Mouse (Mus musculus): ENCODE data around the gene 5031439G07Rik. TPM values are rescaled to one million over a fixed set of nuclear protein-coding genes. Genes with fewer than 3 reads are reported as not detected.

Gene 5031439G07Rik
- total RNA-seq, 2 experiments from 2014 or later = 93.1 to 105 TPM

DNA sequence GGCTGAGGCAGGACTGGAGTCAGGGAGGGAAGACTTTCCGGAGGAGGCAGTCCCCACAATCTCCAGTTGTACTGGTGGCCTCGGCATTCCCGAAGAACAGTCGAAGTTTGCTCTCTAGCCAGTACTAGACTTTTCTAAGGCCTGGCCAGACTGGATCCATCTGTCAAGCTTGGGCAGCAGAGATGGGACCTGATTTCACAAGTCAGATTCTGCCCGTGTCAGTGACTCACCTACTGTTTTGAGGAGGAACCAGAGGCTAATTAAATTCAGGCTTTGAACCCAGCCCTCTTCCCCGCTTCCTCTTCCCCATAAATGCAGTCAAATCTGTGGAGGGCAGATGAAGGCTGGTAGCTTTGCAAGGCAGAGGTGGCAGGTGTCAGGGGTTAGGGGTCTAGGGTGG is 6.7 kb upstream of the 5031439G07Rik start:
- no peak for DNase-seq

- no peak for DNase-seq
Measured at GRCm38 (mm10) chr15:84994498-84994897, 6.1 kb upstream of the 5031439G07Rik start.

DNA sequence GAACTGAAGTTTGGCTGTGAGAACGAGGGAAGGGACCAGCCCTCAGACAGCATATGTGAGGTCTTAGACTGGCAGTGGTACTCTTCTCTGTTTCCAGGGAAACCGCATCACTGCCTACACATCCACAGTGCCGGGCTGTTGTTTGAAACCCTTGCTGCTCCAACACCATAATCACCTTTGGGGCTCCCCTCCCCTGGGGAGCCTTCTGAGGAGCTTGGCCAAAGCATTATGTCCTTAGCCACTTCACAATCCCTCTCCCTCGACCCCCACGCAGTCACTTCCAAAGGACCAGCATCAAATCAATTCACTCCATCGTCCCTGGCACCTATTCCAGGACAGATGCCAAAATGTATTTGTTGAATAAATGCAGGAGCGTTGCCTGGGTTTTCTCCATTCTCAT is 1.4 kb upstream of the 5031439G07Rik start:
- no peak for DNase-seq

- DNase-seq = no peak
Measured at GRCm38 (mm10) chr15:84989098-84989497, 747 bp upstream of the 5031439G07Rik start.

DNA sequence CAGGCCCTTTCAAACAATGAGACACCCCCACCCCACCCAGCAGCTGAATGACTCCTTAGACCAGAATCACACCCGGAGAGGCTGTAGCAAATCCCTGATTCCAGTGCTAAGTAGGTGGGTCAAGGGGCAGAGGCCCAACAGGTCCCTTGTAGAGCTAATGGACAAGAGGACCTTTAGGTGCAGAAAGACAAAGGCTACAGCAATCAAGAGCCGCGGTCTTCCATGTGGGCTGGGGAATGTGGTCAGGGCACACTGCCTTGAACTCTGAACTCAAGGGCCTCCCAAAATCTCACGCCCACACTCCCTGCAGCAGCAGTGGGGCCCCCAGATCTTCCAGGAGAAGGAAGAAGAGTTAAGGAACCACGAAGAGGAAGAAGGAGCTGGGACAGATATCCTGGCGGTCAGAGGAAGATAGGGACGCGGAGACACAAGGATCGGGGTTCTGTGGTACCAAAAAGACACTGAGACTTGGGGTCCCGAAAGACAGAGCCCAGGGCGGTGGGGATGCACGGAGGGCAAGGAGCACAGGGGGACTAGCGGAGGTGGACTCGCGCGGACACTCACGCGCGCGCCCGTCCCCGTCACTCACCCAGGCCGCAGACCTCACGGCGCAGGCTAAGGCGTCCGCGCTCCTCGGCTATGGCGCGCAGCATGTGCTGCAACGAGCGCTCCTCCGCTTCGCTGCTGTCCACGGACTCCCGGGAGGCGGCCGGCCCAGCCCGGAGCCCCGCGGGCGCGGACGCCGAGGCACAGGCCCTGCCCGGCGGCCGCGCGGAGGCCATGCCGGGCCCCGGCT is 1.1 kb downstream of the 5031439G07Rik start:
- DNase-seq = no peak

DNA sequence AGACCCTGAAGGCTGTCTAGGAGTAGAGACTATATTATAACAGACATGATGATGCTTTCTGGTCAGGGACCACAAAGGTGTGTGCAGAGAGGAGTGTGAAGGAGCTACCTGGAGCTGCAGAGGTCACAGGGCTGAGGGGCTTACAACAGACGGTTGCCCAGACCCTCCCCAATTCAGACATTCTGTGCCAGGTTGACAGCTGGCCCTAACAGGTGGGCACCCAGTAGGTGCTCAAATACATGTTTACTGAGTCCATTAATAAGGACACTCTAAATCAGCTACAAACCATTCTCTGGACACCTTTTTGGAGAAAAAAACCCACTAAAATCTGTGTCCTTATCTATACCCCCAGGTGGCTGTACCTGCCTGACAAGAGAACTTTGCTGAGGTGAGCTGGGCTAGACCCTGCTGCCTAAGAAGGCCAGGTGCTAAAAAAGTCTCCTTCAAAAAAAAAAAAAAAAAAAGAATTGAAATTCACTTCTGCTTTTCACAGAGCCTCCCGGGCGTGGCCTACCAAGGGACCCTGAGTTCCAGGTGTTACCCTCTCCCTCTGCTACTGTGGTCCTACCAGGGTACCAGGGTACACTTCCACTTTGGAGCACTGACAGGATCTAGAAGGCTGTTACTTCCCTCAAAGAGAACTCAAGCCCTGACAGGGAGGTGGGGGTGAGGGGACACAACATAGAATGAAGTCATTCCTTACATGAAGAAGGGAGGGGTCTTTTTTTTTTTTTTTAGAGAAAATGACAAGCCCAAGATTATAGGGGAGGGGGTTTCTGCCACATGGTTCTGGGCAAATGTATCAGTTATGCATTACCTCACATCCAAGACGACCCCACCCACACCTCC is 2.0 kb downstream of the 5031439G07Rik start:
- no peak for DNase-seq

DNA sequence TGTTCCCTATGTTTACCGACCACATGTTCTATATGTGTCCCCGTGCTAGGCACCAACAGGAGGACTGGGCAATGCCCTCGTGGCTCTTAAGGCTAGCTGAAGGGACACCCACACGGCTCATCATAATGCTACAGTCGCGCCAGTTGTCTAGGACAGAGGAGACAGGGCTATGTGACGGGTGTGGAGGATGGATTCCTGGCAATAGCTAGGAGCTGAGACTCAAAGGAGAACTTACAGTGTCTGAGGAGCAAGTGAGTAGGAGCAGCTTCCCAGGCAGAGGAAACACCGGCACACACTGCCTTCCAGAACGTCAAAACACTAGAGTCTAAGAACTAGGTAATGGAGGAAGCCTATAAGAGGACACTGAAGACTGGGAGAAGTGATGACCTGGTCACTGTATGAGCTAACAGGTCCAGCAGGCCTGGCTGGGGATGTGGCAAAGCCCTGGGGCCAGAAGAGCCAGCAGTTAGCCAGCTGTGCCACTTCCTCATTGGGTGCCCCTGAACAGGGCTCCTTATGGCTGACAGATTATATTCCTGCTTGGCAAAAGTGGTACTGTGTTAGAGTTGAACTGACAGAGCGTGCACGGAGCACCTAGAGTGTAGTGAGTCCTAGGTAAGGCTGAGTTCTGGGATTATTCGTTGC is 2.7 kb downstream of the 5031439G07Rik start:
- no peak for DNase-seq

DNA sequence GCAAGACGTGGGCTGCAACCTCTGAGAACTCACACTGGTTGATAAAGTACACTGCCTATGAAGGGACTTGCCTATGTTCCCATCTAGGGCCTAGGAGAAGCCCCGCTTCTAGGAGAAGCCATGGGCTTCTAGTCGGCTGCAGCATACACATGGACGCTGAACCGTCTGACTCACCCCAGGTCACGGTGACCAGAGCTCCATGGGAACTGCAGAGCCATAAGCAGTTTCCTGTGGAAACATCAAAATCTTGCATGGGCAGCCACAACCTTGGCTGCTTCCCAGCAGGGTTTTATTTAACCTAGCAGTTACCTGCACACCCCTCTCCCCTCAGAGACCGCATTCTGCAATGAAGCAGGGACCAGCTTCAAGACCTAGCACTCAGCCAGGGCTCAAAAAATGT is 4.6 kb downstream of the 5031439G07Rik start:
- DNase-seq = no peak

DNA sequence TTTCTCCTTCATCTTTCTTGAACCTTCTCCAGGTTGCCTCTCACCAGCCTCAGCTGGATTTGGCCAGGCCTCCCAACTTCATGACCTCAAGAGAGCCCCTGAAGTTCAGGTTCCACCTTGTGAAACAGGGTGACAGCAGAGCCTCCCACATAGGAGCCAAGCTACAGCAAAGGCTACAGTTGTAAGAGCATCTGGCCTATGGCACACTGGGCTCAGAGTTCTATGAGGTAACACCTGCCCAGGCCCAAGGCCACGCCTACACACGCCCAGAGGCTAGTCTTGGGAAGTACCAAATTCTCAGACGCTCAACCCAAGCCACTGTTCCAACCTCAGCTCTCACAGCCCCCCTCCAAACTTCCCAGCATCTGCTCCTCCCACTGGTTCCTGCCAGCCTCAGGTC is 5.5 kb downstream of the 5031439G07Rik start:
- DNase-seq = no peak

- DNase-seq = no peak
Measured at GRCm38 (mm10) chr15:84981609-84982313, 6.6 kb downstream of the 5031439G07Rik start.

DNA sequence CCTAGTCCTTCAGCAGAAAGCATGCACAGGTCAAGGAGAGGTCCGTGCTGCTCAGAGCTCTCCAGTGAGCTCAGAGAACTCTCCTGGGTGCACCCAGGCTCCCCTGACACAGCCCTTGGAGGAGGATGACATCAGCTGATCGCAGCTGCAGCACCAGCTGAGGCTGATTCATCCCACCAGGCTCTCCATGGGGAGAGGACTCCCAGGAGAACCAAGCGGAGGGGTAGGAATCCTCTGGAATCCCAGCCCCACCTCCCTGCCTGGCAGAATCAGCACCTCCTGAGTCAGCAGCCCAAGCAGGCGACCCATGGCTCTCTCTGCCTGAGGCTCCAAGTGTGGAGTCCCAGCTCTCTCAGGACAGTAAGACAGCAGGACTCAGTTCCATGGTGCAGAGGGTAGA is 12.6 kb downstream of the 5031439G07Rik start:
- peak; percentile 68 to 73 for DNase-seq

DNA sequence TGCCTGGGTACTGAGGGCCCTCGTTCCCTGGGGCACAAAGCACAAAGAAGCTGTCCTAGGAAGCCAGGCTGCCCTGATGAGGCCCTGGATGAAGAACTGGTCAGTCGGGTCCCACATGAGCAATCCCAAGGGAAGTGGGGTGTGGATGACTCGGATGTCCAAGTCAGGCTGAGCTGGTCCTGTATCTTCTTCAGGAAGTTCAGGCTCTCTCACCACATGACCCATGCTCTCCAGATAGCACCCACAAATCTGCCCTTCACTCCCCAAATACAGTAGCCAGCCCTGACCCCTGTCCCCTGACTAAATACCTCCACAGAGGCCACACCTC is 14.8 kb downstream of the 5031439G07Rik start:
- DNase-seq = no peak

DNA sequence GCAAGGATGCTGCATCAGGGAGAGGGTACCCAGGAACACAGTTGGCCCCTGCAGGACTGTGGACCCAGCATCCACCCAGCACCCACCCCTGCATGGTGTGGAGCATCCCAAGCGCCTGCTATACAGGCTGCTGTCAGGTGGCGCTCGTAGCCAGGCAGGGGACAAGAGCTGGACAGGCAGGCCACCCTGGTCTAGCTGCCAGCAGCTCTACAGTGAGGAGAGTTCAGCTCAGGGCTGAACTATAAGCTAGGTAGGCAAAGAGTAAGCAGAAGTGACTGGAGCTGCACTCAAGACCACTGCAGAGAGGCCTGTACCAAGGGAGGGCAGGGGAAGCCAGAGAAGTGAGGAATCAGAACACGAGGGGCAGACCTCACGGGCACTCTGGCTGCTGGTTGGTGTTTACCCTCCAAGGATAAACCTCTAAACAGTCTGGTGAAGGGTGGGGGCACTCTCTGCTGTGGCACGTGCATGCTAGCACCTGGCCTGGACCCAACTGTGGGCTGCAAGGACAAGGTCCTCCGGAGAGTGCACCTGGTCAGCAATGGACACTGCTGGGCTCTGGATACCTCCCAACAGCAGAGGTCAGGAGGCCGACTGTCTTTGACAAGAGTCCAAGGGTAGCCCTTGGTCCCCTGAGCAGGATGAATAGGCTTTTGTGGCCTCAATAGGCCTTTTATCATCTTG is 15.3 kb downstream of the 5031439G07Rik start:
- DNase-seq = peak in 1 of 2 experiments; percentile 56

DNA sequence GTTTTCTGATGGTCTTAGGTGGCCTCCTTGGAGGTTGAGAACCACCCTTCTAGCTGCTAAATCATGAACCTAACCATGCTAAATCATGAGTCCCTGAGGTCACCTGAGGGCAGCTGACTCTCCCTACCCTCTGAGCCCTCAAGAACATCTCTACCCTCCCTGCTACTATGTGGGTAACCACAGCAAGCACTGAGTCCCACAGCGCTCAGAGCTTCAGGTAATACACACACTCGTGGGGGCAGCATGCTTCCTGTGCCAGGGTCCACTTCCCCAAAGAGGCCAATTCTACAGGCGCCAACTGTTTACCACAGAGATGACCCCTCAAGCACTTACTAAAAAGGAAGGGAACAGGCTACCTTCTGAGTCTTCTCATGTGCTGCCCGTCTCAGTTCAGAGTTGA is 19.8 kb downstream of the 5031439G07Rik start:
- no peak for DNase-seq

DNA sequence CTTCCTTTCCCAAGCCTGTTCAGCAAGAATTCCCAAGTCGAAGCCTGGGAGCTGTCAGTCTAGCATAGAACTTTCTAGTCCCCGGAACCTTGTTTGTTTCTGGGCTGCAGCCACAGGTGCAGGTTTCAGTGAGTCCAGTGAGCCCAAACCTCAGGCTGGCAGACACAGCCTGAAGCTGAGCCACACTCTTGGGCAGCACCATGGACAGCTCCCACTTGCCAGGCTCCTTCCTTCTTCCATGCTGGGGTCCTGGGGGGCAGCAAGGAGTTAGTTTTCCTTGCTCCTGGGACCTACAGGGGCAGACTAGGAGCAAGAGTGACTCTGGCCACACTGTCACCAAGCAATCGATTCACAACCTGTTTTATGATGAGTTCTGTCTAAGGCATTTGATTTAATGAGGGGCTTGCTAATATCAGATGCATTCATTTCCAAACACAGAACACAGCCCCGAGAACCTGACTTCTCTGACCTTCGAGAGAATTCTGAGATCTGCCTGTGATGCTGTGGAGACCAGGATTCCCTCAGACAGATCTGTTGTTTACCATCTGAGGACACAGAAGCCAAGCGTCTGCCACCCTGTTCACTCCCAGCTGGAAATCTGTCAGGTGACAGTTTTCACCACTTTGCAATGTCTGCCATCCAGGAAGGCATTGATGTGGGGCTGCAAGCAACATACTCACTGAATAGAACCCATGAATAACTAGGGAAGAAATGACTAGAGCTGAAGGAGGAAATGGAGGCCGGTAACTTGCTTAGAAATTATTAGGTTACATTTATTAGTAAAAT is 22.6 kb downstream of the 5031439G07Rik start:
- no peak for DNase-seq

- no peak for DNase-seq
Measured at GRCm38 (mm10) chr15:84964771-84965170, 23.6 kb downstream of the 5031439G07Rik start.

GRCm38 (mm10) chr15:84962518-84962917 is 25.8 kb downstream of the 5031439G07Rik start:
- DNase-seq = no peak

- DNase-seq = peak in 1 of 2 experiments; percentile 53
Measured at GRCm38 (mm10) chr15:84960692-84961091, 27.7 kb downstream of the 5031439G07Rik start.

- no peak for DNase-seq
Measured at GRCm38 (mm10) chr15:84959891-84960290, 28.5 kb downstream of the 5031439G07Rik start.

GRCm38 (mm10) chr15:84958331-84958730 is 30.0 kb downstream of the 5031439G07Rik start:
- no peak for DNase-seq

DNA sequence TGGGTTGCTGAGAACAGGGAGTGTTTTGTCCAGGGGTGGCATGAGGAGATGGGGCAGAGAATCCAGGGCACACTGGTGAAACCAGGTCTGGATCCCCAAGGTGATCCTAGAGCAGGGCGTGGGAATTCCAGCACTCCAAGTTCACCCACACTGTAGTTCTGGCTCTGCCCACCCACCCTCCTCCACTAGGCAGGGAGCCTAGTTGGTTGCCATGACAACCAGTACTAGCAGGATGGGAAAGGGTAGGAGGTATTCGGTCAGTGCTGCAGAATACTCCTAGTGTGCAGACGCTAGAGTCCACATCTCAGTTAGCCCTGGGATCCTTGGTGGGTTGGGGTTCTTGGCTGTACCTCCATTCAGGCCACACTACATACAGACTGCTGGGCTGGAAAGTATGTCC is 30.5 kb downstream of the 5031439G07Rik start:
- DNase-seq = peak; percentile 75 to 78
